Mouse (Mus musculus) limb, embryonic 15.5 days (tissue): Measurements from ENCODE around the gene Olfr1082. TPM values are rescaled to one million over a fixed set of nuclear protein-coding genes. Genes with fewer than 3 reads are reported as not detected.
"Not testable (repeated sequence)": the region's sequence is repeated elsewhere in the genome, so short reads cannot be mapped to it uniquely, and the experiment has no call there.

Source experiments
- ATAC-seq: fragments of 200-750 bp; cut with Nextera tagmentation; 2 replicates; pipeline ENCODE4 v1.8.0; 2017; ENCODE audit warnings: low read depth, moderate TSS enrichment; ENCODE audit not compliant: insufficient number of reproducible peaks, low FRiP score, low TSS enrichment
- H3K27ac ChIP-seq: fragments of 300-500 bp; sonication (generic); 2 replicates; pipeline ENCODE4 v1.5.1; 2015; ENCODE audit warnings: moderate library complexity, mild to moderate bottlenecking, inconsistent platforms
- H3K27me3 ChIP-seq: fragments of 300-500 bp; sonication (generic); 2 replicates; pipeline ENCODE4 v1.6.1; 2015; ENCODE audit warnings: inconsistent platforms
- H3K36me3 ChIP-seq: fragments of 300-500 bp; sonication (generic); 2 replicates; pipeline ENCODE4 v1.6.1; 2015; ENCODE audit warnings: inconsistent platforms
- H3K4me1 ChIP-seq: fragments of 300-500 bp; sonication (generic); 2 replicates; pipeline ENCODE4 v1.6.1; 2015; ENCODE audit warnings: inconsistent platforms
- H3K4me2 ChIP-seq: fragments of 300-500 bp; sonication (generic); 2 replicates; pipeline ENCODE4 v1.6.1; 2015; ENCODE audit warnings: mild to moderate bottlenecking, inconsistent platforms
- H3K4me3 ChIP-seq: fragments of 300-500 bp; sonication (generic); 2 replicates; pipeline ENCODE4 v1.5.1; 2015; ENCODE audit warnings: mild to moderate bottlenecking, inconsistent platforms
- H3K9ac ChIP-seq: fragments of 300-500 bp; sonication (generic); 2 replicates; pipeline ENCODE4 v1.6.1; 2015; ENCODE audit warnings: inconsistent platforms
- H3K9me3 ChIP-seq: fragments of 300-500 bp; sonication (generic); 2 replicates; pipeline ENCODE4 v1.6.1; 2016; ENCODE audit warnings: inconsistent platforms
- WGBS: fragments of 180-500 bp; shearing (Covaris S2); methylation state at CpG from one replicate; pipeline ENCODE4 v1.1.7; 2015; 5-methylcytosine and 5-hydroxymethylcytosine counted together
- polyA plus RNA-seq: library from polyadenylated mRNA; unstranded; fragments of >200 nt; fragmentation: Nextera tagmentation; extraction: Ambion mirVana; gene quantifications from 2 replicates; pipeline ENCODE4 v1.2.1, GENCODE M21; 2015

The Olfr1082 gene
- polyA plus RNA-seq: not detected in 2 replicates

DNA sequence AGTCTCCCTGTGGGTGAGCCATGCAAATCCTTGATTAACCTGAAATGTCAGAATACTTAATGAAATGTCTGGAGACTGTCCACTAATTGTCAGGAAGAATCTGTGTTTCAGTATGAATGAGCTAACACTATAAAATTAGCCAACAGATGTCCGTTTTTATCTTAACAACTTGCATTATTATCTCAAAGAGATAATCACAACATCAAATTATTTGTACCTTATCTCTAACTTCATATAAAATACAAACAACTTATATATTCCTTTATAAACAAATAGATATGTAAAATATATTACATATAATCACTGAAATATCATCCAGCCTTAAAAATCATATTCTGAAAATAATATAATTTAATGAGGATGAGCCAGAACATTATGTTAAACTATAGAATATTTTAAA lies at the start of gene Olfr1082:
Olfr1082 (minus strand) TSS at position 101 of the 400 bp plus-strand sequence.
- not testable (repeated sequence) for H3K27ac ChIP-seq, H3K27me3 ChIP-seq, ATAC-seq, H3K9me3 ChIP-seq, H3K4me1 ChIP-seq, H3K4me3 ChIP-seq, H3K36me3 ChIP-seq, H3K9ac ChIP-seq, H3K4me2 ChIP-seq
- WGBS: 67% methylated on average over 1 of the region's 1 CpGs

DNA sequence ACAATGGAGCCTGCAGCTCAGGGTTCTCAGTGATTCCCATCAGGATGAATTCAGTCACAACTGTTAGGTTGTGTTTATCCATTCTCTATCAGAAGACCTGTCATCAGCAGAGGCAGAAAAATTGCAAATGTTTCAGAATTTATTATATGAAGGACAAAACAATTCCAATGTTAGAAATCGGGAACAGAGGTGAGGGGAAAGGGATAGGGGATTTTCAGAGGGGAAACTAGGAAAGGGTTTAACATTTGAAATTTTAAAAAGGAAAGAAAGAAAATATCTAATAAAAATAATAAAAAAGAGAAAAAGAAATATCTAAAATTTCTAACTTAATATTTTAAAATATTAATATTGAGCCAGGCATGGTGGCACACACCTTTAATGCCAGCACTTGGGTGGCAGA lies 40.9 kb upstream of the Olfr1082 start, which contains the start of gene Olfr1084:
Olfr1084 (minus strand) TSS at position 101 of the 400 bp plus-strand sequence.
- H3K4me1 ChIP-seq: not testable (repeated sequence)

DNA sequence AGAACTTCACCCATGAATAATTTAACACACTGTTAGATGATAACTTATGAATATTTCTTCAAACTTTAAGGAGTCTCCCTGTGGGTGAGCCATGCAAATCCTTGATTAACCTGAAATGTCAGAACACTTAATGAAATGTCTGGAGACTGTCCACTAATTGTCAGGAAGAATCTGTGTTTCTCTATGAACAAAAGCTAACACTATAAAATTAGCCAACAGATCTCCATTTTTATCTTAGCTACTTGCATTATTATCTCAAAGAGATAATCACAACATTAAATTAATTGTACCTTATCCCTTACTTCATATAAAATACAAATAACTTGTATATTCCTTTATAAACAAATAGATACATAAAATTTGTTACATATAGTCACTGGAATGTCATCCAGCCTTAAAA lies 40.6 kb downstream of the Olfr1082 start, which contains the start of gene Olfr1080:
Olfr1080 (minus strand) TSS at position 101 of the 400 bp plus-strand sequence.
- not testable (repeated sequence) for H3K4me2 ChIP-seq, H3K4me3 ChIP-seq, H3K27ac ChIP-seq, H3K27me3 ChIP-seq, H3K36me3 ChIP-seq, H3K4me1 ChIP-seq, H3K9ac ChIP-seq, ATAC-seq, H3K9me3 ChIP-seq

More for the DNA sequence above, 40.9 kb upstream of the Olfr1082 start, which contains the start of gene Olfr1084:
- H3K4me3 ChIP-seq, H3K36me3 ChIP-seq, H3K27ac ChIP-seq, H3K9me3 ChIP-seq, H3K4me2 ChIP-seq, H3K9ac ChIP-seq, H3K27me3 ChIP-seq, ATAC-seq: not testable (repeated sequence)
- 76% methylated on average over 1 of the region's 1 CpGs for WGBS

Other genes with a start within 250 kb of the Olfr1082 start
- gene Olfr1055, start 248.7 kb downstream of the Olfr1082 start, polyA plus RNA-seq: not detected in 2 replicates
- not detected in 2 replicates for gene Olfr1056, start 236.5 kb downstream of the Olfr1082 start, polyA plus RNA-seq
- gene Olfr1057, start 220.6 kb downstream of the Olfr1082 start, polyA plus RNA-seq: not detected in 2 replicates
- not detected in 2 replicates for gene Olfr1058, start 210.4 kb downstream of the Olfr1082 start, polyA plus RNA-seq
- not detected in 2 replicates for gene Olfr1061, start 184.9 kb downstream of the Olfr1082 start, polyA plus RNA-seq
- not detected in 2 replicates for gene Olfr1062, start 172.2 kb downstream of the Olfr1082 start, polyA plus RNA-seq
- gene Olfr1065, start 148.4 kb downstream of the Olfr1082 start, polyA plus RNA-seq: not detected in 2 replicates
- gene Olfr1066, start 142.7 kb downstream of the Olfr1082 start, polyA plus RNA-seq: not detected in 2 replicates
- gene Olfr228, start 111.6 kb downstream of the Olfr1082 start, polyA plus RNA-seq: not detected in 2 replicates
- not detected in 2 replicates for gene Olfr1076, start 90.5 kb downstream of the Olfr1082 start, polyA plus RNA-seq
- gene Olfr1079, start 56.5 kb downstream of the Olfr1082 start, polyA plus RNA-seq: not detected in 2 replicates
- not detected in 2 replicates for gene Olfr1080, start 40.7 kb downstream of the Olfr1082 start, polyA plus RNA-seq
- gene Olfr1084, start 40.8 kb upstream of the Olfr1082 start, polyA plus RNA-seq: not detected in 2 replicates
- not detected in 2 replicates for gene Olfr1085, start 63.1 kb upstream of the Olfr1082 start, polyA plus RNA-seq
- not detected in 2 replicates for gene Olfr1086, start 81.1 kb upstream of the Olfr1082 start, polyA plus RNA-seq
- not detected in 2 replicates for gene Olfr1087, start 99.4 kb upstream of the Olfr1082 start, polyA plus RNA-seq
- not detected in 2 replicates for gene Olfr1089, start 134.7 kb upstream of the Olfr1082 start, polyA plus RNA-seq
- not detected in 2 replicates for gene Olfr1090, start 160.0 kb upstream of the Olfr1082 start, polyA plus RNA-seq
- not detected in 2 replicates for gene Olfr1093, start 183.5 kb upstream of the Olfr1082 start, polyA plus RNA-seq
- not detected in 2 replicates for gene Olfr141, start 211.1 kb upstream of the Olfr1082 start, polyA plus RNA-seq
- gene Olfr1094, start 225.7 kb upstream of the Olfr1082 start, polyA plus RNA-seq: not detected in 2 replicates